Mouse (Mus musculus) lung, postnatal 25 days (tissue): ENCODE measurements around the gene 4930469K13Rik.
A peak's percentile ranks its signal among the peaks of the same experiment; 100 is the strongest.

ENCODE experiments used
- DNase-seq: peaks from one replicate; pipeline ENCODE4 v3.0.0; 2022; ENCODE audit warnings: low spot score

4930469K13Rik gene

GRCm38 (mm10) chr11:34042808-34043207 is 55.5 kb downstream of the 4930469K13Rik start:
- no peak for DNase-seq

GRCm38 (mm10) chr11:34040061-34040460 is 58.3 kb downstream of the 4930469K13Rik start:
- DNase-seq = no peak

- no peak for DNase-seq
These were observed 62.3 kb downstream of the 4930469K13Rik start for GRCm38 (mm10) chr11:34035909-34036658.

- no peak for DNase-seq
These were observed 63.6 kb downstream of the 4930469K13Rik start for GRCm38 (mm10) chr11:34034794-34035193.

- no peak for DNase-seq
These were observed 64.3 kb downstream of the 4930469K13Rik start for GRCm38 (mm10) chr11:34034008-34034505.

GRCm38 (mm10) chr11:34031015-34031805 is 67.1 kb downstream of the 4930469K13Rik start:
- DNase-seq = peak; percentile 68

- DNase-seq = no peak
These were observed 68.7 kb downstream of the 4930469K13Rik start for GRCm38 (mm10) chr11:34029658-34030057.

- DNase-seq = no peak
These were observed 73.3 kb downstream of the 4930469K13Rik start for GRCm38 (mm10) chr11:34025091-34025490.

- DNase-seq = no peak
These were observed 86.2 kb downstream of the 4930469K13Rik start for GRCm38 (mm10) chr11:34012007-34012652.

- peak; percentile 54 for DNase-seq
These were observed 87.5 kb downstream of the 4930469K13Rik start for GRCm38 (mm10) chr11:34010859-34011172.

- DNase-seq = peak; percentile 43
These were observed 88.1 kb downstream of the 4930469K13Rik start for GRCm38 (mm10) chr11:34010133-34010858.

- DNase-seq = peak; percentile 21
These were observed 88.9 kb downstream of the 4930469K13Rik start for GRCm38 (mm10) chr11:34009316-34010087.

GRCm38 (mm10) chr11:34008702-34009101 is 89.7 kb downstream of the 4930469K13Rik start:
- DNase-seq = peak; percentile 73

GRCm38 (mm10) chr11:34008214-34008613 is 90.1 kb downstream of the 4930469K13Rik start:
- DNase-seq = peak; percentile 25

- no peak for DNase-seq
These were observed 90.7 kb downstream of the 4930469K13Rik start for GRCm38 (mm10) chr11:34007616-34008015.

GRCm38 (mm10) chr11:34002593-34002965 is 95.8 kb downstream of the 4930469K13Rik start:
- no peak for DNase-seq

GRCm38 (mm10) chr11:34001938-34002592 is 96.3 kb downstream of the 4930469K13Rik start:
- DNase-seq = peak; percentile 31

GRCm38 (mm10) chr11:34000416-34000815 is 97.9 kb downstream of the 4930469K13Rik start:
- DNase-seq = no peak

GRCm38 (mm10) chr11:33998244-33998643 is 100.1 kb downstream of the 4930469K13Rik start:
- no peak for DNase-seq

- DNase-seq = no peak
These were observed 104.9 kb downstream of the 4930469K13Rik start for GRCm38 (mm10) chr11:33993496-33993895.

- no peak for DNase-seq
These were observed 105.4 kb downstream of the 4930469K13Rik start, which contains the start of gene Kcnip1 for GRCm38 (mm10) chr11:33992938-33993337. Gene Kcnip1, minus strand, starts transcription at chr11:33993152.
